Mouse (Mus musculus) E14TG2a.4 (cell line): ENCODE measurements around the gene Pmvk.
"Not testable (repeated sequence)": the region's sequence is repeated elsewhere in the genome, so short reads cannot be mapped to it uniquely, and the experiment has no call there.

Experiments used
- H3K27me3 ChIP-seq: 2 replicates; pipeline ENCODE4 v1.6.1; 2014; ENCODE audit warnings: low read length, control low read depth; ENCODE audit not compliant: insufficient read depth
- H3K36me3 ChIP-seq: 2 replicates; pipeline ENCODE4 v1.6.1; 2014; ENCODE audit warnings: low read length, control low read depth; ENCODE audit not compliant: insufficient read depth
- H3K4me1 ChIP-seq: replicated peaks from 2 replicates; pipeline ENCODE4 v1.6.1; 2014; ENCODE audit warnings: low read depth, low read length, control low read depth
- H3K4me3 ChIP-seq: replicated peaks from 2 replicates; pipeline ENCODE4 v1.5.1; 2014; ENCODE audit warnings: mild to moderate bottlenecking, low read length
- H3K9me3 ChIP-seq: 2 replicates; pipeline ENCODE4 v1.6.1; 2014; ENCODE audit warnings: low read length, control low read depth
- CTCF ChIP-seq: conservative IDR thresholded peaks from 2 replicates; pipeline ENCODE4 v1.5.1; 2014; ENCODE audit warnings: low read length
- NANOG ChIP-seq: IDR thresholded peaks from 2 replicates; pipeline ENCODE4 v1.6.1; 2014; ENCODE audit warnings: borderline replicate concordance, low read length, mixed read lengths
- POU5F1 ChIP-seq: IDR thresholded peaks from 2 replicates; pipeline ENCODE4 v1.6.1; 2014; ENCODE audit warnings: low read length, borderline replicate concordance

Pmvk gene

DNA sequence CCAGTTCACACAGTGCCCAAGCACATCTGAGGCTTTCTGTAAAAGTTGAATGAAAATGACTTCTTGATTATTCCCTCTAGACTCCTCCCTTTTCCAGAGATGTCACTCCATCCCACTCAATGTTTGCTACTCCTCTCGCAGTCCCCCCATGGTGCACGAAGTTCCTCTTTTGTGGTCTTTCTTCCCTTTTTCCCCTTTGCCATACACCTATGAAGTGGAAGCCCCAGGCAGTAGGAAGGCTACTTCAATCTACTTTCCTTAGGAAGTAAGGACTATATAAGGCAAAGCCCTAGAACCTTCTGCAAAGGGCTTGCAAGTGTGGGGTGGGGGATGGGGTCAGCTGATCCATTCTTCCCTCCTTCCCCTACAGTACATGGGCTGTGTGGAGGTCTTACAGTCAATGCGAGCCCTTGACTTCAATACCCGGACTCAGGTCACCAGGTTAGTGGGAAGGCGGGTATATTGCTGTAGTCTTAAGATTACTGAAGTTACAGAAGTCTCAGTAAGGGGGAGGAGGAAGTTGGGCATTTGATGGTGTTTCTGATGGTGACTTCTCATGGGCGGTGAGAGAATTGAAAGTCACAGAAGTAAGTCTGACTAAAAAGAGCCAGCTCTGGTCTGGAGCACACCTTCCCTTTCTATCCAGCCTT lies 31.7 kb upstream of the Pmvk start:
- Histone ChIP-seq H3K9me3 (no peaks in the 10 kb centered on the region), H3K27me3 (no peaks in the 10 kb centered on the region), H3K4me1 (peaks cover 76% of the 10 kb centered on the region), H3K36me3 (peaks cover 51% of the 10 kb centered on the region), H3K4me3 (peak overlapping the region; percentile 83)
- TF ChIP-seq CTCF = no peak
- no peak for TF ChIP-seq NANOG
- TF ChIP-seq POU5F1 = no peak

DNA sequence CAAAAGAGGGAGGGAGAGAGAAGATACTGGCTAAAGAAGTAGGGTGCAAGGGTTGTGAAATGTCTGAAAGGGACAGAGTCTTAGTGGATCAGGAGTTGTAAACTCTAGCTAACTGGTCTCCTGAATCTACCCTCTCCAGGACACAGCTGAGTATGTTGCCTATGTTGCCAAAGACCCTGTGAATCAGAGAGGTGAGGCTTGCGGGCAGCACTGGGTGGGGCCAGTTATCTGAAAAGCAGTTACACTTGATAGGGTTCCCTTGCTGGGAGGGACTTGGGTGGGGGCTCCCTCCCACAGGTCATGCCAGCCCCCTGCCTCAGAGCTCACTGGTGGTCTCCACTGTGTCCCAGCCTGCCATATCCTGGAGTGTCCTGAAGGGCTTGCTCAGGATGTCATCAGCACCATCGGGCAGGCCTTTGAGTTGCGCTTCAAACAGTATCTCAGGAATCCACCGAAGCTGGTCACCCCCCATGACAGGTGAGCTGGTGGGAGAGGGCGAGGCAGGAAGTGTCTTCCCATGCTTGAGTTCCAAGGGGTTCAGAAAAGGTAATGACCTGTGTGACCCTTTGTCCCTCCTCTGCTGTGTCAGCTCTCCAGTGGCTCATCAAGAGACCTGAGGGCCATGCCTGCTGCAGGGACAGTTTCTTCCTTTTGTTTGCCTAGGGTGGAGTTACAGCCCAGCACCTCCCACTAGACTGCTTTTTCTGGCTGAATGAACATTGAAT lies 29.8 kb upstream of the Pmvk start:
- Histone ChIP-seq H3K36me3 (peaks cover 67% of the 10 kb centered on the region), H3K4me1 (peaks cover 89% of the 10 kb centered on the region), H3K4me3 (peak overlapping the region; percentile 83), H3K27me3 (no peaks in the 10 kb centered on the region), H3K9me3 (no peaks in the 10 kb centered on the region)
- no peak for TF ChIP-seq POU5F1
- TF ChIP-seq NANOG = no peak
- TF ChIP-seq CTCF = no peak

DNA sequence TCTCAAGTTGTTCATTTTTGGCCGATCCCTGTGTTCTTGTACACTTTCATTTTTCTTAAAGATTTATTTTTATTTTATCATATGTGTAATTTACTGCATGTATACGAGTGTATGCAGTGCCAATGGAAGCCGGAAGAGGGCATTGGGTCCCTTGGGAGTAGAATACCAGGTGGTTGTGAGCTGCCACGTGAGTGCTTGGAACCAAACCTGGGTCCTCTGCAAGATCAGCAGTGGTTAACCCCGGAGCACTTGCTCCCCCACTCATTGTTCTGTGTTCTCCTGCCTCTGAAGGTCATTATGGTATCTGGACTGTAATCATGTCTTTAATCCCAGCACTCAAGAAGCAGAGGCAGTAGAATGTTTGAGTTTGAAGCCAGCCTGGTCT lies 29.2 kb upstream of the Pmvk start:
- TF ChIP-seq POU5F1 = no peak
- TF ChIP-seq CTCF = no peak; the same call in 1 of the 2 replicates
- no peak for TF ChIP-seq NANOG
- Histone ChIP-seq H3K9me3 (no peaks in the 10 kb centered on the region), H3K4me1 (peaks cover 84% of the 10 kb centered on the region), H3K27me3 (no peaks in the 10 kb centered on the region), H3K4me3 (peak overlapping the region; percentile 83), H3K36me3 (peaks cover 67% of the 10 kb centered on the region)

DNA sequence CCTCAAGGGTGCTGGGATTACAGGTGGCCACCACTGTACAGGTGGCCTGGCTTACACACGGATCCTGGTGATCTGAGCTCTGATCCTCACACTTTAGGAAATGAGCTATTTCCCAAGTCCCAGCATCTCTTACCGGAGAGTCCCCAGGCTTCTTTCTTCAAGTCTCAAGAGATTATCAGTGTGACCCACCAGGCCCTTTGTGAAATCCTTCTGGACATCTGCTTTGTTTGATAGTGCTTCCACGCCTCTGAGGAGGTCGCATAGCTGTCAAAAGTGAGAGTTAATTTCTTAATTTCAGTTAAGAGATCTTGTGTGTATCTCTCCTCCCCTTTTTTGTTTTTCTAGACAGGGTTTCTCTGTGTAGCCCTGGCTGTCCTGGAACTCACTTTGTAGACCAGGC lies 28.5 kb upstream of the Pmvk start:
- H3K4me3 ChIP-seq = no peak overlapping the region

DNA sequence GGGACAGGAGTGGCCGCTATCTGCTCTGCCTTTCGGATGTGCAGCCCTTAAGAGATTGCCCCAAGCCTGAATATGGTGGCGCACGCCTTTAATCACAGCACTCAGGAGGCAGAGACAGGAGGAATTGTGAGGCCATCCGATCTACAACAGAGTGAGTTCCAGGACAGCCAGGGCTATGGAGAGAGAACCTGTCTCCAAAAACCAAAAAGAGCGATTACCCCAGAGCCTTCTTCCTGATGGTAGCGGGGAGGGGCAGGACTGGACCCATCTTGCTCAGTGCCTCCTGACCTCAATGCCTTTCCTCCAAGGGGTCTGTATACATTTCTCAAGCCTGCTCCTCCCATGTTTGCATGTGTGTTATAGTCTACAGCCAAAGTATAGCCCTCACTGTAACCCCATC lies 25.3 kb upstream of the Pmvk start:
- H3K9me3 ChIP-seq, H3K4me3 ChIP-seq, H3K27me3 ChIP-seq: not testable (repeated sequence)
- Histone ChIP-seq H3K36me3 (peaks cover 79% of the 10 kb centered on the region), H3K4me1 (peaks cover 83% of the 10 kb centered on the region)

More for the DNA sequence above, 28.5 kb upstream of the Pmvk start:
- Histone ChIP-seq H3K4me1 (peaks cover 80% of the 10 kb centered on the region), H3K9me3 (no peaks in the 10 kb centered on the region), H3K27me3 (no peaks in the 10 kb centered on the region), H3K36me3 (peaks cover 67% of the 10 kb centered on the region)
- TF ChIP-seq NANOG (no peak), CTCF (no peak), POU5F1 (no peak)

DNA sequence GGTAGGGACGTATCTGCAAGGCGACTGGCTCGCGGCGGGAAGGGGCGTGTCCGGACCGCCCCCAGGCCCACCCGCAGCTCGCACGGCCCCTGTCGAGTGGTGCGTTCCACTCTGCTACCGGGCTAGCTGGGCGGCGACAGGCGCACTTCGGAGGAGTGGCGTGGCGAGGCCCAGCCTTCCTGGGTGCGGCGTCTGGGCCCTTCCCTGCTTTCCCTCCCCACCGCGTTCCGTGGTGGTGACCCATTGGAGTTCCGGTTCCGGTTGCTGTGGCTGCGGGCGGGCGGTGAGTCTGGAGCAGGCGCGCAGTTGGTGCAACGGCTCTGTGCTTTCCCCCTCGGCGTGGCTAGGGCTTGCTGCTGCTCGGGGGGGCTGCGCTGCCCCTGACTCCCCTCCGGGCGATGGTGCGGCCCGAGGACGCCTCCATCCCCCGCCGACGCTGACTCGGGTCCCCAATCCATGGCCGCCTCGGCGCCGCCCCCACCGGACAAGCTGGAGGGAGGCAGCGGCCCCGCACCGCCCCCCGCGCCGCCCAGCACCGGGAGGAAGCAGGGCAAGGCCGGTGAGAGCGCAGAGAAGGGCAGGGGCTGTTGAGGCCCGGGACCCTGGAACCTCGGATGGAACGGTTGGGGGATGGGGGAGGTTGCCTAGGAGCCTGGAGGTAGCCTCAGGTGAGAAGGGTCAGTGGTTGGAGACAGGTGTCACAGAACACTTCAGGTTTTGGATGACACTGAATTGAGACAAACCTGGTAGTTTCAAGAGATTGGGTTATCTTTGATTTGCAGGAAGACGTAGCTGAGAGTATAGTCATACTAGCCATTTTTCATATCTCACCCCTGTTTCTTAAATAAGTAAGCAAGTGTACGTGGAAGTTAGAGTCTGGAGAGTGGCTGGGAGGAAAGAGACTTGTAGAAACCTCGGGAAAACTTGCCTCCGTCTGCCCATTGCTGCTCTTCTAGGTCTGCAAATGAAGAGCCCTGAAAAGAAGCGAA lies 23.9 kb upstream of the Pmvk start, which contains the start of gene Pygo2:
TSS of gene Pygo2 (plus strand) at position 44 of the 989 bp plus-strand sequence.
- no peaks in the 10 kb centered on the region for H3K27me3 ChIP-seq
- no peak for TF ChIP-seq CTCF
- no peak for TF ChIP-seq NANOG
- TF ChIP-seq POU5F1 = no peak

DNA sequence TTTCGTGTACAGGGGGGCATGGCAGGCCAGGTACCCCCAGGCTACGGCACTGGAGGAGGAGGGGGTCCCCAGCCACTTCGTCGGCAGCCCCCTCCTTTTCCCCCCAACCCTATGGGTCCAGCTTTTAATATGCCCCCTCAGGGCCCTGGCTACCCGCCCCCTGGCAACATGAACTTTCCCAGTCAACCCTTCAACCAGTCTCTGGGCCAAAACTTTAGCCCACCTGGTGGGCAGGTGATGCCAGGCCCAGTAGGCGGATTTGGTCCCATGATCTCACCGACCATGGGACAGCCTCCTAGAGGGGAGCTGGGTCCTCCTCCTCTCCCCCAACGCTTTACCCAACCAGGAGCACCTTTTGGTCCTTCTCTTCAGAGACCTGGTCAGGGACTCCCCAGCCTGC lies 21.7 kb upstream of the Pmvk start:
- no peak for TF ChIP-seq NANOG
- TF ChIP-seq POU5F1 = no peak
- TF ChIP-seq CTCF = no peak
- Histone ChIP-seq H3K4me1 (peaks cover 83% of the 10 kb centered on the region), H3K36me3 (peaks cover 55% of the 10 kb centered on the region), H3K27me3 (no peaks in the 10 kb centered on the region), H3K4me3 (peak overlapping the region; percentile 100), H3K9me3 (no peaks in the 10 kb centered on the region)

More for the DNA sequence above, 23.9 kb upstream of the Pmvk start, which contains the start of gene Pygo2:
- H3K9me3 ChIP-seq = no peaks in the 10 kb centered on the region
- H3K36me3 ChIP-seq = peaks cover 76% of the 10 kb centered on the region
- H3K4me3 ChIP-seq = peak within 1 kb of the TSS; percentile 100
- H3K4me1 ChIP-seq = peaks cover 83% of the 10 kb centered on the region

DNA sequence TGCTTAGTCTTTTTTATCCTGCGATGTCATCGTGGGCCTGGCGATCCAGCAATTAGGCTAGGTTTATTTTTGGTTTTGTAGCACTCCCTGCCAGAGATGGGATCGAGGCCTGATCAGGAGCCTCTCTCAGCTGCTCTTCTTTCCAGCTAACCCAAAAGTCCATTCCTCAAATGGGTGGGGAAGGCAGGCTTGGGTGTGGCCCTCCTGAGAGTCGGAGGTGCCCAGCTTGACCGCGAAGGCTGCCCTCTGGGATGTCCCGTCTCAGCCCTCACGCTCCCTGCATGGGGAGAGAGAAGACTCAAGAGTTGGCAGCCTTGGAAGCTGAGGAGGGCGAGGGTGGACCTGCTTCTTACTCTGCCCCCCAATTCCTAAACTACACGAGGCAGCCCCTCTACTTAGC lies 19.8 kb upstream of the Pmvk start:
- H3K4me3 ChIP-seq = peak overlapping the region; percentile 37
- H3K27me3 ChIP-seq = no peaks in the 10 kb centered on the region
- peaks cover 78% of the 10 kb centered on the region for H3K4me1 ChIP-seq
- TF ChIP-seq POU5F1 = no peak
- no peak for TF ChIP-seq NANOG
- TF ChIP-seq CTCF = no peak
- peaks cover 42% of the 10 kb centered on the region for H3K36me3 ChIP-seq
- H3K9me3 ChIP-seq = no peaks in the 10 kb centered on the region
